ENCODE assay signal across 16 mouse cellular contexts in genomic region chr16:96620861-96621260, GRCm38 (mm10).
DNase-seq lines count a peak whose midpoint lies in the region; ATAC-seq lines count a peak whose summit lies in the region.
"Had no signal": no experiment of that assay in that cellular context is flagged by ENCODE, and none has a peak within 500 bp of the region (broad histone marks: within the 10 kb centered on the region; RNA-seq: fewer than 3 reads in every experiment).

No protein-coding gene starts in this region.

- H3K36me3 ChIP-seq in hindbrain, embryonic 16.5 days (ENCODE audit: control insufficient read depth, insufficient read depth, low read length) = no peaks in the 10 kb centered on the region
- no peaks in the 10 kb centered on the region for H3K36me3 ChIP-seq in hindbrain, embryonic 11.5 days (ENCODE audit: control insufficient read depth, insufficient read depth, low read length)
- H3K36me3 ChIP-seq: lung, embryonic 15.5 days had no signal

- no peaks in the 10 kb centered on the region for H3K9me3 ChIP-seq in hindbrain, embryonic 16.5 days (ENCODE audit: control insufficient read depth, low read length)
- no peaks in the 10 kb centered on the region for H3K9me3 ChIP-seq in hindbrain, embryonic 11.5 days (ENCODE audit: control insufficient read depth, low read length)
- H3K9me3 ChIP-seq: lung, embryonic 15.5 days had no signal

- peak; percentile 56 for ATAC-seq in cerebellum, adult (ENCODE audit: insufficient number of reproducible peaks, low FRiP score, low TSS enrichment)
- peak; percentile 41; the same call in 1 of the 2 replicates for ATAC-seq in hindbrain, embryonic 16.5 days
- no peak for ATAC-seq in hindbrain, embryonic 11.5 days (ENCODE audit: low FRiP score)

- H3K27me3 ChIP-seq in hindbrain, embryonic 16.5 days (replicated peaks; ENCODE audit: control insufficient read depth, insufficient read depth, low read length) = no peaks in the 10 kb centered on the region
- no peaks in the 10 kb centered on the region for H3K27me3 ChIP-seq in hindbrain, embryonic 11.5 days (ENCODE audit: control insufficient read depth, insufficient read depth, low read length)
- H3K27me3 ChIP-seq: lung, embryonic 15.5 days had no signal

- DNase-seq in cerebellum, postnatal 4 days (ENCODE audit: low spot score in 2 of 2) = no peak
- no peak for DNase-seq in hindbrain, embryonic 11.5 days (ENCODE audit: low spot score)
- DNase-seq in cerebellum, adult 11 months = peak; percentile 38
- peak; percentile 48 to 63 for DNase-seq in cerebellum, postnatal 25 days
- DNase-seq in lung, adult 18-20 months = no peak
- no peak for DNase-seq in right cerebral cortex, postnatal 14 days
- DNase-seq: adrenal gland, adult 8-10 months; embryo, embryonic 11 days; kidney, adult 11 months; kidney, postnatal 10 days; thymus, adult 18-20 months had no signal

- 60% methylated on average over 6 of the region's 6 CpGs for WGBS in hindbrain, embryonic 16.5 days
- 88% methylated on average over 6 of the region's 6 CpGs for whole genome bisulfite sequencing in hindbrain, embryonic 11.5 days

- H3K4me2 ChIP-seq in hindbrain, embryonic 16.5 days (ENCODE audit: low read length) = no peak overlapping the region
- H3K4me2 ChIP-seq in hindbrain, embryonic 11.5 days (replicated peaks; ENCODE audit: low read depth, low read length) = no peak overlapping the region
- H3K4me2 ChIP-seq: heart, embryonic 11.5 days; liver, embryonic 11.5 days; lung, embryonic 15.5 days had no signal

- no peak overlapping the region for H3K4me3 ChIP-seq in hindbrain, embryonic 16.5 days (ENCODE audit: low read length)
- no peak overlapping the region for H3K4me3 ChIP-seq in hindbrain, embryonic 11.5 days (ENCODE audit: low read depth, low read length)
- H3K4me3 ChIP-seq: lung, embryonic 15.5 days had no signal

- H3K9ac ChIP-seq in hindbrain, embryonic 16.5 days (ENCODE audit: low read depth, low read length) = no peak overlapping the region
- H3K9ac ChIP-seq in hindbrain, embryonic 11.5 days (ENCODE audit: low read depth, low read length) = no peak overlapping the region
- H3K9ac ChIP-seq: lung, embryonic 15.5 days had no signal

- H3K4me1 ChIP-seq in hindbrain, embryonic 16.5 days (ENCODE audit: control insufficient read depth, insufficient read depth, low read depth, low read length) = peaks cover 19% of the 10 kb centered on the region
- no peaks in the 10 kb centered on the region for H3K4me1 ChIP-seq in hindbrain, embryonic 11.5 days (replicated peaks; ENCODE audit: control insufficient read depth, insufficient read depth, low read length)
- H3K4me1 ChIP-seq: lung, embryonic 15.5 days had no signal

- peak overlapping the region; percentile 48 for H3K27ac ChIP-seq in hindbrain, embryonic 16.5 days (ENCODE audit: low read depth, low read length)
- H3K27ac ChIP-seq in hindbrain, embryonic 11.5 days (ENCODE audit: low read depth, low read length) = no peak overlapping the region
- H3K27ac ChIP-seq: lung, embryonic 15.5 days had no signal

Comparison
In these comparisons a context has a peak if more than half of its experiments do, and no peak if none do; other contexts are left out.
1. DNase-seq: peak in cerebellum, adult 11 months (single experiment) and cerebellum, postnatal 25 days (2 of 2); none in cerebellum, postnatal 4 days (0 of 2), hindbrain, embryonic 11.5 days (single experiment), lung, adult 18-20 months (0 of 2) and right cerebral cortex, postnatal 14 days (single experiment).